Mouse (Mus musculus) c-Kit-positive CD71-positive TER-119-positive erythroid progenitor cells, embryonic 14.5 days (primary cell): ENCODE data around the gene Tmeff2.
A peak's percentile ranks its signal among the peaks of the same experiment; 100 is the strongest.
"Not testable (repeated sequence)": the region's sequence is repeated elsewhere in the genome, so short reads cannot be mapped to it uniquely, and the experiment has no call there.

ENCODE experiments used
- DNase-seq: peaks from one replicate; pipeline ENCODE4 v3.0.0-alpha.2; 2013; ENCODE audit warnings: low spot score

Gene Tmeff2

DNA sequence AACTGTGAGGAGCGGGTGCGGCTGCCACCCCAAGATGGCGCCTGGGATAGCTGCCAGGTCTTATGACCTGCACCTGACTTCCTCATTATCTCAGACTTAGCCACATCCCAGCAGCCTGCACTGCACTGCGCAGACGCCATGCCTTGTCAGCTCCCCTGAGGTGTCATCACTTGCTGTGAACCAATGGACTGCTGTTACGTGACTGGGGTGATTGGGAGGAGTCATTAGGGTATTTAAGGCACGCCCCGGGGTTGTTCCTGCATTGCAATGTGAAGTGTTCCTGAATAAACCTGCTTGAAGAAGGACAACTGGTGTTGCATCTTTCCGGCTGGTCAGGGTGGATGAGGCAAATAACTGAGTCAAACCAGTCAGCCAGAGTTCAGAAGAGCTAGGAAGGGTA, at the start of gene Tmeff2:
Tmeff2 (plus strand) TSS at position 262 of the 400 bp plus-strand sequence.
- DNase-seq: not testable (repeated sequence)

- DNase-seq: no peak
Measured at GRCm38 (mm10) chr1:50861515-50861914, 38.9 kb upstream of the Tmeff2 start.

GRCm38 (mm10) chr1:50897696-50898095, 2.8 kb upstream of the Tmeff2 start:
- no peak for DNase-seq

GRCm38 (mm10) chr1:50924838-50925355, 24.4 kb downstream of the Tmeff2 start:
- DNase-seq: no peak

GRCm38 (mm10) chr1:50925356-50925921, 25.0 kb downstream of the Tmeff2 start:
- no peak for DNase-seq

- DNase-seq: no peak
Measured at GRCm38 (mm10) chr1:50926374-50927060, 26.1 kb downstream of the Tmeff2 start.

- no peak for DNase-seq
Measured at GRCm38 (mm10) chr1:50927077-50927611, 26.7 kb downstream of the Tmeff2 start.

DNA sequence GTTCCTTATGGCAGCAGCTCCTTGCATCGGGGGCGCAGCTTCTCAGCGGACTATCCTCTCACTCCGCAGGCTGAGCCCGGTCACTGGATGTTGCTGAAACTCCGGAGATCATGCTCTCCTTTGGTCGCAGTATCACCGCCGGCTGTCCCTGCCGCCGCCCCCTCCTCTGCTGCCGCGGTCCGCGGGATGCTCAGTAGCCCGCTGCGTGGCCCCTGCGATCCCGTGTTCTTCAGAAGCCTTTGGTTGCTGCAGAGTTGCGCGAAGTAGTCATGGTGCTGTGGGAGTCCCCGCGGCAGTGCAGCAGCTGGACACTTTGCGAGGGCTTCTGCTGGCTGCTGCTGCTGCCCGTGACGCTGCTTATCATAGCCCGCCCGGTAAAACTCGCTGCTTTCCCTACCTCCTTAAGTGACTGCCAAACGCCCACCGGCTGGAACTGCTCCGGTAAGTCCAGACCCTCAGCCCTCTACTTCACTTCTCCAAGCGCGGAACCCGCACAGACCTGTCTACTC, 27.3 kb downstream of the Tmeff2 start:
- no peak for DNase-seq

GRCm38 (mm10) chr1:50928776-50929175, 28.3 kb downstream of the Tmeff2 start:
- no peak for DNase-seq

- no peak for DNase-seq
Measured at GRCm38 (mm10) chr1:50935076-50935475, 34.6 kb downstream of the Tmeff2 start.

- DNase-seq: no peak
Measured at GRCm38 (mm10) chr1:50935484-50935883, 35.0 kb downstream of the Tmeff2 start.

DNA sequence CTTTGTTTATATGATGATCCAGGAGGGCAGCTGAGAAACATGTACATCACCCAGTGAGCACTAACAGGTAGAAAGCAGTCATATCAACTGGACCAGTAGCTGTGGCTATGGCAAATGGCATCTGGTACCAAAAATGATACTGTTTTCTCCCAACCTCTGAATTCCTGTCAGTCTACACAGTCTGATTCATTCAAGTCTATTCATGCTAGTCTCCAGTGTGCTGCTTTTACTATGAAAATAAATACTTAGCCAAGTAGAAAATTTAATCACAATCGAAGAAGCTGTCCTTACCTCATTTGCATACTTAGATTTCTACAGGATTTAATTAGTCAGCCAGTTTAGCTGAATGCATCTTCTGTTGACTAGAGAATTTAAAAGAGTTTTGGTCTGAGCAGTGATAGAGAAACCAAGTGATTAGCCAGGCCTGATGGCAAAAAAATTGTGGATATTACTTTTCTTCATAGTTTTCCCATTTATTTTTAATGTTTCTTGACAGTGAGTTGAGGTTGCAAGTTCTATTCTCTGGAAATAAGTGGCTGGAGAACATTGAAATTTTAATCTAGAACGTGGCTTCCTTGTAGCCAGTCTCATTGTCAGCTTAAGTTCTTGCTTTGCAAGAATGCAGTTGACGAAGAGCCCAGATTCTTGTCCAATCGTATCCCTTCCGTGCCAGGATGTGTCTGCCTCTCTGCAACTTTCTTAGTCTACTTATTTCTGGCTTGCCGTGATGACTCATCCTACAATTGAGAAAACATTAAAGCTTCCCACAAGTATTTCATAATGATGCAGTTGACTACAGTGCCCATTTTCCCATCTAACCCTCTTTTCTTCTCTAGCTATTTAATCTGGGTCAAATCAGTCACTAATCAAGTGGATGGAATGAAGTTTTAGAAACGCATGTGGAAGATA, 39.9 kb downstream of the Tmeff2 start:
- DNase-seq: no peak

DNA sequence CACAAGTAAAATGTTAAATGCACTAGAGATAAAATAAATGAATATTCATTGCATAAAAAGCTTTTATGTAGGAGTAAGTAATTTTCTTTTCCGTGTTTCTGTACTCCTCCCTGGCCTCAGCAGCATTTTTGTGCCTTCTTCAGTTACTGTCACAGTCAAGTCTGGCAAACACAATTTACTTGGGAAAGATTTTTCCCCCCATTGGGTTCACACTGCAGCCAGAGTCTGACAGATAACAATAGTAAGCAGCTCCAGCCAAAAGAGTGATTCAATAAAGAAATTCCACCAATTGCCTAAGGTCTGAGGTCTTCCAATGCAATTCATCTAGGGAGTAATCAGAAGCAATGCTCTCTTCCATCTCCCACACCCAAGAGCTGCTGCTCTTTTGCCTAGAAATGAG, 48.1 kb downstream of the Tmeff2 start:
- DNase-seq: no peak

DNA sequence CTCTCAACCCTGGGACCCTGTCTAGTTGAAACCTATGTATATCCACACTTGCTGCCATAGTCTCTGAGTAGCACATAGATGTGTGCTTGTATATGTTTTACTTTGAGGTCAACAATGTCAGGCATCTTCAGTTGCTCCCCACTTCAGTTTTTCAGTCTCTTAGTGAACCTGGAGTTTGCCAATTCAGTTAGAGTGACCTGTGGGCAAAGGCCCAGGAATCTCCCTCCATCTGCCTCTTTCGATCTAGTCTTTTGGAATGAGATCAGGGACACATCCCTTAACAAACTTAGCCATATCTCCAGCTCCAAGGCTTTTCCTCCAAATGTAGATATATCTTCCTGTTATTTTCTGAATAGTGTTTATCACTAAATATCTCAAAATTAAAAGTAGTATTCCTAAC, 58.4 kb downstream of the Tmeff2 start:
- no peak for DNase-seq

DNA sequence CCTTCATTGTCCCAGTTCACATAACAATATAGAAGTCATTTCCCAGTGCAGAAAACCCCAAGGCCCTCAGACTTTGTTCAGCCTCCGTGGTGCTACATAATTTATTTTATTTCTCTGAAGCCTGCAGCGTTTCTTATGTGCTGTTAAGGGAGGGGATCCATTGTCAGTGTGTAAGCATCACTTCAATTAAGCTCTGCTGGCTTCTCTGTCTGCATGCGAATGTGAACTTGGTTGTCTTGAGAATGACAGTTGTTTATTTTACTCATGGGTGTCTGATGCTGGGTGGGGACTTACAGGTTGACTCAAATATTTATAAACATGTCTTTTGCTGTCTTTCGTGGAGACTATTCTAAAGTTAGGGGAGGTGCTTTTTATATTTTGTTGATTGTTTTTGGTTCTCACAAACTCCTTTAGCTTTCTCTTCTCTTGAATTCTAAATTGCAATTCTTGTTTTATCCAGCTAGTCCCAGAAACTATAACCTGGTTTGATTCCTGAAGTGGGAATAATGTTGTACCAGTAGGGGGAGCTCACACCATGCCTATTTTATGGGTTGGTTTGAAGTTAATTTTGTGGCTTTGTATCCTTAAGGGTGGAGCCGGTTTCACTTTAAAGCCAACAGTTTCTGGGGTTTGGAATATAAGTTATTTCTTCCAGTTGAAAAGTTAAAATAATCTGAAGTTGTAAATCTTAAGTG, 61.7 kb downstream of the Tmeff2 start:
- peak; percentile 21 for DNase-seq

DNA sequence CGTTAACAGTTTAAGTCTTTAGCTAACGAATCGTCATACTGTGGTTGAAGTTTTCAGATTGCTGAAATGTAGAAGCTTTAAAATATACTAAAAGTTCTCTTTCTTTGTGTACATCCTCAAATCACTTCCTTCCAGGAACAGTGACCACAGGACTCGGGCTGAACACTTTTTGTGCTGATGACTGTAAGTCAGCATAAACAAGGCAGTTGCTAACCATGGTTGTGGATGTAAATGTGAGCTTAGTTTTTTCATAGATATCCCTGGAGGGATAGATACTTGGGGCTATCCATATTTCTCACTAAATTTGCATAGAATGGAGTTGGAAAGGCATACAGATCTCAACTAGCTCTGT, 62.2 kb downstream of the Tmeff2 start:
- no peak for DNase-seq

DNA sequence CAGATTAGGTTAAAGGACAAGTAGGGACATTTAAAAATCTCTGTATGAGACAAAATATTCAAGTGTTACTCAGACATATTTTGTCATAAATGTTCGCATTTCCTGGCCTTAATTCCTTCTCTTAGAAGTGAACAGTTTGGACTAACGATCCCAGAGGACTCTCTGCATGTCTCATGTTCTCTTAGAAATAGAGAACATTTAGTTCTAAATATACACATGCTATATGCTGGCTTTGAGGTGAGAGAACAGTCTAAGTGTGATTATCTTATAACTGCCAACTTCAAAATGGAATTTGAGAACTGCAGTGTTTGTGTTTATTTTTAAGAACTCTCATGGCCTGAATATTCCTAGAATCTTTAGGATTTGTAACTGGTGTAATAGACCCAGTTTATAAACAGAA, 69.2 kb downstream of the Tmeff2 start:
- DNase-seq: no peak

DNA sequence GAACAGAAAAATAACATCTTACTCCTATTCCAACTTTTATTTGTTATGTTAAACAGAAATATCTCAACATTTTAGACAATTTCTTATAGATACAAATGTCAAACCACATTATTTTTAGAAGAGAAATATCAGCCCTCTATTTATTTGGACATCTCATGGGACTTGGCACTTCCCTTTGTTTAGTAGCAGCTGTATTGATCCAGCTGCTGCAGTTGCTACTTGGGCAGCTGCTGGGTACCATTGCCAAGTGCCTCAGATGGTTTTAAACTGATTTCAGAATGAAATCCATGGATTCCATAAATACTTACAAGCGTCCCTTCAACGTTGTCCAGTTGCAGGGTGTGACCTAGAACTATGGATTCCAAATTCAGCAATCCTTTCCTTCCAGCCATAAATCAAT, 70.4 kb downstream of the Tmeff2 start:
- no peak for DNase-seq

DNA sequence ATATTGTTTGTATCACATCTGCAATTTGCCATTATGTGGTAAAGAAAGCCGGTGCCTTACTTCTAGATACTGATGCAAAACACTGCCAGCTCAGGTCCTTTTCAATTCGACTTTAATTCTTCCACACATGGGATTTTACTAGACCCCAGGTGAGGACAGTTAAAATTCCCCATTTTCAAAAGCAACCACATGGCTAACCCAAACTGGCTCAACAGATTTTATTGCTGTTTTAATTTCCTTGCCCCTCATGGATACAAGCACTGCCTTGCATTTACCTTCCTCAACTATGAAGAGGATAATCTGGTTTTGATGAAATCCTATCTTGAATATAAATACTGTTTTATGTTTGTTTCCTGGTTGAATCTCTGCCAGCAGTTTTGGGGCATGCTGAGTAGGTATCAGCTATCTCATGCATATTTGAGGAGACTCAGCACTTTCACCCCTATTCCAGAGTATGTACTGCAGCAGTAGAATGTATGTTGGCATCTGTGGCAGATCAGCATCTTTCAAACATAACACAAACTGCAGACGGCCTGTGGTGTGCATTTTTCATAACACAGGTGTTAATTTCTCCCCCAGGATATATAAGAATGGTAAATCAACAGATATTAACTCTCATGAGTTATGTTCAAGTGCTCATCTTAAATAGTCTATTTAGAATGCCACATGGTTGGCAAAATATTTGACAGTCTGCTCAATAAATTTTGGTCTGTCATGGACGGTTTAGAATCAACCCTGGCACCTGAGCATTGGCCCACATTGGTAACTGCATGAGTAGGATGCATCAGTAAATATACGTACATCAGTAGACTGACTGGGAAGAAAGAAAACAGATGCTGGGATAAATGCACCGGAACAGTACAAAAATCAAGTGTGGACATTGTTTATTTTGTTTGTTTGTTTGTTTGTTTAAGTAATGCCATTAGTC, 72.3 kb downstream of the Tmeff2 start:
- DNase-seq: no peak

DNA sequence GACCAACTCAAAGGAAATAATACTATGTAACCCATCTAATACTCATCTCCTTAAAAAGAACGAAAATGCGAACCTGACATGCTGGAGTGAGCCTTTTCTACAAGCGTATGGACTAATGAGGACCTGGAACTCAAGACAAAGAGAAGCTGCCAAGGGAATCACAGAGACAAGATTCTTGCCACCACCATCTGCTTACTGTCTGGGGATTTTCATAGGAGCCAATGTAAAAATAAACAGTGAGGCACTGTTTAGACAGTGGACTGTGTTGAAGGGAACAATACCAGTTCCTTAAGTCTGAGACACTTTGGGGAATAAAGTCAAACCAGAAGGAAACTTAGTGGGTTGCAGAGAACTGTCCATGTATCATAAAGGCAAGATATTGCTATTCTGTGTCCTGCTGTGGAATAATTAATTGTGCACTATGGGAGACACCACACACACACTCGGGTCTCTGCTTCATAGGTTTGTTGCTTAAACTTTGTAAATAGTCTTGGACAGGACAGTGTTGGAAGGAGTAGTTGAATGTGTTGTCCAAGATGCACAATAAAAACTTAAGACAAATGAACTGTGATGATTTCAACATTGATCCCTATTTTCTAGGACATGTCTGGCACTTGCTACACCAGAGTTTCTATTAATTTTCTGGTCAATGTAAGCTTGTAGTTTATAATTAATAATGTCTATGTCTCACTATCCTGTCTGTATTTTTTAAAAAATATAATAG, 79.1 kb downstream of the Tmeff2 start:
- DNase-seq: no peak
